Mouse (Mus musculus): ENCODE data around the gene Bsx.

The Bsx gene

DNA sequence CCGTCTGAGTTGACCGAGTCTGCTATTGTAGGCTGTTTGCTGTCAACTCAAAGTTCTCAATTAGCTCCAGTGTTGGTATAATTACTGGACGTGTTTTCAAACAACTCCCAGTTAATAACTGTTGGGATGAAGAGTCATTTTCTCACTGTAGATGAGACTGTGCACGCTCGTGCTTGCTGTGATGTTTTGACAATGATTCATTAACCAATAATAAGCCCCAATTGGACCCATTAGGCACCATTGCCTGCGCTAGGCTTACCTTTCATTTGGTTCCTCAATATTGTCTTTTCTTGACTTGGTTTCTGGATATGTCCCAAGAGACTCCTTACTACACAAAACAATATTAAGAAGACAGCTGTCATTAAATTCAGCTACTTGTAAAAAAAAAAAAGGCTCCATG, 18.5 kb downstream of the Bsx start:
- no peak for DNase-seq (ENCODE audit: low spot score in 2 of 2)

DNA sequence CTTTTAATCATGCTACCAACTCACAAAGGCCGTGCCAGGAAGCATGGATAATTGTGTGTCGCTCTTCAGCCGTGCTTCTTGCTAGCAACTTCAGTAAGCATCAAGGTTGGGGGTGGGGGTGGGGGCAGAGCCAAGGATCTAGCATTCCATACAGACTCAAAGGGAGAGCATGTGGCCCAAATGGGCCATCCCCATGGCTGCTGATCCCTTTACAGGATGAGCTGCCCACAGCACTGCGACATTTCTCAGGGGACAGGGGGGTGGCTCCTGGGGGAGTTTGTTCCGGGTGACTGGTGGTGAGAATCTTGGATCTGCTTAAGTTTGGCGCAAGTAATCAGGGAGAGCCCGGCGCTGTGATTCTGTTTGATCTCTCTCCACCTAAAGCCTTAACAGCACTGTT, 33.5 kb downstream of the Bsx start:
- DNase-seq (ENCODE audit: low spot score in 2 of 2) = no peak

DNA sequence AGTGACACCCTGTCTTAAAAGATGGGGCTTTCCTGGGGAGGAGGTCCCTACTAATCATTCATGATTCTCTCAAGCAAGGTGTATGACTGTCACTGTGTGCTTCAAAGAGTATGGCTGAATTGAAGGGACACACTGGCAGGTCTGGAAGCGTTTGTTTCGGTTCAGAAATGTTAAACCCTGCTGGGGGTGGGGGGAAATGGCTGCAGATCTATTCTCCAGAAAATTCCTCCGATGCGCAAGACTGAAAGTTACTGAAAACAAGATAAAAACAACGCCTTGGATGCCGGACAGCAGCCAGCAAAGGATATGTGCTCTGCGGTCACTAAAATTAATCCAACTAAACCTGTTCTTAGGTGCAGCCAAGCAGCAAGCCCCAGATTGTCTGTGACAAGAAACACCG, 34.5 kb downstream of the Bsx start:
- DNase-seq (ENCODE audit: low spot score in 2 of 2) = no peak

DNA sequence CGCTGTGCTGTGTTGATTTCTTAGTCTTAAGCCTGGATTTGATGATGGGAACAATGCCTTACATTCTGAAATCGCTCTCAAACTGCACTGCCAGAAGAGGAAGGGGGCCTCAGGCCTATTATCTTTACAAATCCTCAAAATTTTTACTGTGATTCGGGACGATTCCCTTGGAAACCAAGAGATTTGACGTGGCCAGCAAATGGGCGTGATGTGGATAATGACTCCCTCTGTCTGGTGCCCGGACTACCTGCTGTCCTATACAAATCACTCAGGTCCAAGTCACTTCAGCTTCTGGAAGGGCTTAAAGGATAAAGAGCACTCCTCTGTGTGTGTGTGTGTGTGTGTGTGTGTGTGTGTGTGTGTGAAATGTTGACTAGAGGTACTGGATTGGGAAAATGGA, 35.0 kb downstream of the Bsx start:
- DNase-seq (ENCODE audit: low spot score in 2 of 2) = no peak

DNA sequence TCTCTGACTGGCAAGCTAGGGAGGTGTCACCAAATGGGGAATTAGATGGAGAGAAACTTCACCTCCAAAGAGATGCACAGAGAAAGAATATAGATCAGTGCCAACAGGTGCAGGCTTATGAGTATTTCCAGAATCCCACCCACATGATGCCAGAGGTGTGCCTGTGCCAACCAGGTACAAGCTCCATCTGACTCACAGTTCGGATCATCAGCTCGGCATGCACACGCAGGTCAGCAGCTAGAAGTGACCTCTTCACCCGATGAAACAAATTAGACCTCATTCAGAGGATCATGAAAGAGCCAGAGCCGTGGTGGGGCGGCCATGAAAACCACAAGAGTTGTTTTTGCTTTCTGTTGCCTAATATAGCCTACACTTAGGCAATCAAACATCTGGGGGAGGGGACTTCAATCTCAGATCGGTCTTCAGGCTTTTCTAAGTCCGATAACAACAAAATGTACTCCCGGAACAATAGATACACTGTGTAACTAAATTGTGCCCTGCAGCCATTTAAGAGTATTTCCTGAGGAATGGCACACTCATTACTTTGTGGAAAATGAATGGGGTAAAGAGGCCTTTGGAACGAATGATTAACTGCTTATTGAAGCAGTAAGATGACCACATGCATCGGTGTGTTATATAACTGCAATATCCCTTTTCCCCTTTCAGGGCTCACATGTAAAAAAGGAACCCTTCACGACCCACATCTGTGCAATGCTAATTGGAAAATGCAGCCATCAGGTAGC, 44.1 kb downstream of the Bsx start:
- DNase-seq (ENCODE audit: low spot score in 2 of 2) = no peak

DNA sequence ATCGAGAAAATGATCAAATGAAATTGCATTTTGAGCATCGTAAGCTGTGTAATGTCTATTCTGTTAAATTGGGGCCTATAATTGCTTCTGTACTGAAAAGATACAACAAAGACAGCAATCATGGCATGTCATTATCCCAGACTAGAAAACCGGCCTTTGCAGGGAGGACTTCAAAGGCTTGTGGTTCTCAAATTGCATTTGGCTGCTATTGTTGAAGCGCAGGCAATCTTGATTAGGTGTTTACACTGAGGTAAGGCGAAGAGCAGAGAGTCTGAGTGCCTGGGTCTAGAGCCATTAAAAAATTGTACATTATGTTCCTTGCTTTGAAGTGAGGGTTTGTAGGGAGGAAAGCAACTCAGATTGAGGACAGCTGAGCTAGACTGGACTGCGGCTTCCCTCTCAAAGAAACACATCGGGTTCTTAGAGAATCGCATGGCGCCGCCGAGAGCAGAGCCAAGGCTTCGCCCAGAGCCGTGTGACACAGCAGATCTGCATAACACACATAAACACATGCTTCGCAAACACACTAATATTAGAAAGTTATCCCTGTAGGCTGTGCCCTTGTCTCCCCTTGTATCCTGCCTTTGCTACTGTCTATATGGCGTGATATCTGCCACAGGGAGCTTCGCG, 53.5 kb downstream of the Bsx start:
- DNase-seq (ENCODE audit: low spot score in 2 of 2) = no peak

Measured in urinary bladder, postnatal 36 days (tissue).